Mouse (Mus musculus) cerebellum, adult 2 months (tissue): ENCODE measurements at regions not wholly inside any gene's neighbourhood (a gene's known extent, or its start where the extent isn't known, plus 50 kb on each side); places are given as distances from the start of the nearest gene placed in this dataset.
"Not testable (repeated sequence)": the region's sequence is repeated elsewhere in the genome, so short reads cannot be mapped to it uniquely, and the experiment has no call there.

Experiments
- CTCF ChIP-seq: fragments of 200-500 bp; IDR thresholded peaks from 2 replicates; pipeline ENCODE4 v1.5.1; 2011; ENCODE audit warnings: low read depth, mild to moderate bottlenecking, control low read depth, low read length, moderate library complexity, borderline replicate concordance; ENCODE audit not compliant: insufficient read depth
- POLR2A ChIP-seq: fragments of 200-500 bp; IDR thresholded peaks from 2 replicates; pipeline ENCODE4 v1.6.1; 2011; ENCODE audit warnings: low read length, control low read depth, borderline replicate concordance; ENCODE audit not compliant: insufficient read depth

DNA sequence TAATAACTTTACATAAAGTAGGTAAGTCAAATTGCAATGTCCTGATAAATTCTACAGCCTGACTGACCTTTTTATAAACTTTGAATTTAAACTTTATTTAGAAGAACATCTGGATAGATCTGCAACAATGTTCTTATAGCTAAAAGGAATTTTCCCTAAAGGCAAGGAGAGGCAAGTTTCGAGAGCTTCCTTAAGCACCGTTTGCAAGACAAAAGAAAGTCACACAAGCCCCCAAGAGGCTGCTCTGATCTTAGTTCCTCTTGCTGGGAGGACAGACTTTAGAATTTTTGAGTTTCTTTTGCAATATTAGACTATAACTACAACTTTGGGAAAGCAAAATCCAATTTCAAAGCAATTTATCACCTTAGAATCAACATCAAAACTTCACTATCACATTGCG, 165.7 kb upstream of the Klf6 start:
- not testable (repeated sequence) for TF ChIP-seq CTCF, POLR2A
